Mouse (Mus musculus) heart, postnatal 0 days (tissue): Measurements from ENCODE around the gene Slc22a5.

Source experiments
- CTCF ChIP-seq: IDR thresholded peaks from 2 replicates; pipeline ENCODE4 v1.5.1; 2016; ENCODE audit warnings: antibody characterized with exemption, control low read depth, low read depth
- EP300 ChIP-seq: IDR thresholded peaks from 2 replicates; pipeline ENCODE4 v1.6.1; 2016; ENCODE audit warnings: antibody characterized with exemption, low read depth

GRCm38 (mm10) chr11:53843106-53843505 is 48.4 kb downstream of the Slc22a5 start:
- no peak for TF ChIP-seq CTCF
- TF ChIP-seq EP300, result no peak
